Mouse (Mus musculus) forebrain, embryonic 13.5 days (tissue): ENCODE data around the gene Vezf1. TPM values are rescaled to one million over a fixed set of nuclear protein-coding genes. Genes with fewer than 3 reads are reported as not detected.

ENCODE experiments used
- ATAC-seq: fragments of 200-750 bp; cut with Nextera tagmentation; 2 replicates; pipeline ENCODE4 v1.8.0; 2017
- H3K27ac ChIP-seq: fragments of 300-500 bp; sonication (generic); 2 replicates; pipeline ENCODE4 v1.5.1; 2015; ENCODE audit warnings: inconsistent platforms, mild to moderate bottlenecking, moderate library complexity
- H3K27me3 ChIP-seq: fragments of 300-500 bp; sonication (generic); 2 replicates; pipeline ENCODE4 v1.6.1; 2015; ENCODE audit warnings: mild to moderate bottlenecking, inconsistent platforms
- H3K36me3 ChIP-seq: fragments of 300-500 bp; sonication (generic); 2 replicates; pipeline ENCODE4 v1.6.1; 2015; ENCODE audit warnings: mild to moderate bottlenecking, inconsistent platforms; ENCODE audit not compliant: poor library complexity, severe bottlenecking
- H3K4me1 ChIP-seq: fragments of 300-500 bp; sonication (generic); 2 replicates; pipeline ENCODE4 v1.6.1; 2015; ENCODE audit warnings: inconsistent platforms
- H3K4me2 ChIP-seq: fragments of 300-500 bp; sonication (generic); 2 replicates; pipeline ENCODE4 v1.6.1; 2015; ENCODE audit warnings: inconsistent platforms, mild to moderate bottlenecking, moderate library complexity
- H3K4me3 ChIP-seq: fragments of 300-500 bp; sonication (generic); 2 replicates; pipeline ENCODE4 v1.5.1; 2015; ENCODE audit warnings: mild to moderate bottlenecking, inconsistent platforms
- H3K9ac ChIP-seq: fragments of 300-500 bp; sonication (generic); 2 replicates; pipeline ENCODE4 v1.6.1; 2015; ENCODE audit warnings: mild to moderate bottlenecking, inconsistent platforms
- H3K9me3 ChIP-seq: fragments of 300-500 bp; sonication (generic); replicated peaks from 2 replicates; pipeline ENCODE4 v1.6.1; 2016; ENCODE audit warnings: inconsistent platforms
- WGBS: fragments of 180-500 bp; shearing (Covaris S2); methylation state at CpG from one replicate; pipeline ENCODE4 v1.1.7; 2015; 5-methylcytosine and 5-hydroxymethylcytosine counted together
- polyA plus RNA-seq: library from polyadenylated mRNA; unstranded; fragments of >200 nt; fragmentation: Nextera tagmentation; extraction: Ambion mirVana; gene quantifications from 2 replicates; pipeline ENCODE4 v1.2.1, GENCODE M21; 2015

Vezf1 gene
- polyA plus RNA-seq, 1 experiment from 2014 or later, result 65.6 TPM

- H3K27ac ChIP-seq, result no peak overlapping the region
- 73% methylated on average over 2 of the region's 2 CpGs for WGBS
- H3K36me3 ChIP-seq, result peaks cover 6% of the 10 kb centered on the region
- no peak for ATAC-seq
- peaks cover under 1% of the 10 kb centered on the region; the same call in 1 of the 2 replicates for H3K4me1 ChIP-seq
- no peaks in the 10 kb centered on the region for H3K27me3 ChIP-seq
- no peak overlapping the region for H3K4me2 ChIP-seq
- no peaks in the 10 kb centered on the region for H3K9me3 ChIP-seq
- H3K4me3 ChIP-seq, result no peak overlapping the region
- no peak overlapping the region for H3K9ac ChIP-seq
Measured at GRCm38 (mm10) chr11:88057788-88058187, 10.3 kb upstream of the Vezf1 start.

GRCm38 (mm10) chr11:88059141-88059540 is 8.9 kb upstream of the Vezf1 start:
- Histone ChIP-seq H3K4me1 (no peaks in the 10 kb centered on the region), H3K9ac (no peak overlapping the region), H3K36me3 (0 out of 2 replicates have a peak, but pooled peaks cover 3% of the 10 kb centered on the region), H3K27me3 (no peaks in the 10 kb centered on the region), H3K27ac (no peak overlapping the region), H3K9me3 (no peaks in the 10 kb centered on the region), H3K4me3 (no peak overlapping the region), H3K4me2 (no peak overlapping the region)
- peak; percentile 72 for ATAC-seq
- 35% methylated on average over 2 of the region's 2 CpGs for WGBS

- Histone ChIP-seq H3K4me3 (no peak overlapping the region), H3K9me3 (no peaks in the 10 kb centered on the region), H3K9ac (no peak overlapping the region), H3K4me1 (peaks cover under 1% of the 10 kb centered on the region; the same call in 1 of the 2 replicates), H3K4me2 (no peak overlapping the region), H3K36me3 (no peaks in the 10 kb centered on the region), H3K27me3 (no peaks in the 10 kb centered on the region), H3K27ac (no peak overlapping the region)
- ATAC-seq, result no peak
- WGBS, result 83% methylated on average over 2 of the region's 2 CpGs
Measured at GRCm38 (mm10) chr11:88061892-88062625, 6.0 kb upstream of the Vezf1 start.

- Histone ChIP-seq H3K27me3 (no peaks in the 10 kb centered on the region), H3K9ac (no peak overlapping the region), H3K27ac (no peak overlapping the region), H3K4me2 (no peak overlapping the region), H3K4me1 (peaks cover 20% of the 10 kb centered on the region), H3K4me3 (no peak overlapping the region), H3K36me3 (no peaks in the 10 kb centered on the region), H3K9me3 (no peaks in the 10 kb centered on the region)
- no peak for ATAC-seq
Measured at GRCm38 (mm10) chr11:88065732-88066131, 2.3 kb upstream of the Vezf1 start.

GRCm38 (mm10) chr11:88067191-88067585 is 891 bp upstream of the Vezf1 start:
- peaks cover 35% of the 10 kb centered on the region for H3K4me1 ChIP-seq
- no peak for ATAC-seq
- peak overlapping the region; percentile 86 for H3K4me2 ChIP-seq
- peak overlapping the region; percentile 99 for H3K4me3 ChIP-seq
- no peaks in the 10 kb centered on the region for H3K9me3 ChIP-seq
- 3% methylated on average over 8 of the region's 8 CpGs for WGBS
- peak overlapping the region; percentile 100 for H3K9ac ChIP-seq
- H3K36me3 ChIP-seq, result no peaks in the 10 kb centered on the region
- H3K27me3 ChIP-seq, result no peaks in the 10 kb centered on the region
- H3K27ac ChIP-seq, result peak overlapping the region; percentile 98

- Histone ChIP-seq H3K4me2 (peak overlapping the region; percentile 86), H3K4me1 (peaks cover 49% of the 10 kb centered on the region), H3K36me3 (peaks cover 9% of the 10 kb centered on the region), H3K27ac (peak overlapping the region; percentile 98), H3K9me3 (no peaks in the 10 kb centered on the region), H3K9ac (peak overlapping the region; percentile 100), H3K4me3 (peak overlapping the region; percentile 99), H3K27me3 (no peaks in the 10 kb centered on the region)
- peak; percentile 81 for ATAC-seq
- WGBS, result under 1% methylated on average over 77 of the region's 92 CpGs
Measured at GRCm38 (mm10) chr11:88068411-88069245, 549 bp downstream of the Vezf1 start.

- Histone ChIP-seq H3K27me3 (no peaks in the 10 kb centered on the region), H3K4me1 (peaks cover 53% of the 10 kb centered on the region), H3K9ac (peak overlapping the region; percentile 100), H3K27ac (peak overlapping the region; percentile 98), H3K4me2 (peak overlapping the region; percentile 86), H3K4me3 (peak overlapping the region; percentile 99), H3K9me3 (no peaks in the 10 kb centered on the region), H3K36me3 (peaks cover 15% of the 10 kb centered on the region)
- WGBS, result 0% methylated on average over 12 of the region's 12 CpGs
- no peak for ATAC-seq
Measured at GRCm38 (mm10) chr11:88069246-88069570, 1.1 kb downstream of the Vezf1 start.

GRCm38 (mm10) chr11:88070392-88070791 is 2.3 kb downstream of the Vezf1 start:
- no peak overlapping the region for H3K27ac ChIP-seq
- peaks cover 64% of the 10 kb centered on the region for H3K4me1 ChIP-seq
- ATAC-seq, result no peak
- H3K4me2 ChIP-seq, result peak overlapping the region; percentile 86
- H3K9me3 ChIP-seq, result no peaks in the 10 kb centered on the region
- H3K4me3 ChIP-seq, result peak overlapping the region; percentile 99
- H3K27me3 ChIP-seq, result no peaks in the 10 kb centered on the region
- H3K36me3 ChIP-seq, result peaks cover 24% of the 10 kb centered on the region
- 30% methylated on average over 4 of the region's 4 CpGs for WGBS
- H3K9ac ChIP-seq, result peak overlapping the region; percentile 100

- H3K27ac ChIP-seq, result no peak overlapping the region
- peaks cover 71% of the 10 kb centered on the region for H3K4me1 ChIP-seq
- H3K9me3 ChIP-seq, result no peaks in the 10 kb centered on the region
- H3K4me2 ChIP-seq, result peak overlapping the region; percentile 86
- no peaks in the 10 kb centered on the region for H3K27me3 ChIP-seq
- WGBS, result 32% methylated on average over 5 of the region's 5 CpGs
- H3K9ac ChIP-seq, result peak overlapping the region; percentile 100
- H3K4me3 ChIP-seq, result peak overlapping the region; percentile 99
- peaks cover 30% of the 10 kb centered on the region for H3K36me3 ChIP-seq
- ATAC-seq, result no peak
Measured at GRCm38 (mm10) chr11:88071113-88071512, 3.0 kb downstream of the Vezf1 start.

GRCm38 (mm10) chr11:88073343-88073875 is 5.3 kb downstream of the Vezf1 start:
- WGBS, result 87% methylated on average over 14 of the region's 14 CpGs
- no peak overlapping the region for H3K27ac ChIP-seq
- no peak for ATAC-seq

GRCm38 (mm10) chr11:88075701-88076100 is 7.6 kb downstream of the Vezf1 start:
- H3K4me3 ChIP-seq, result no peak overlapping the region
- no peak overlapping the region for H3K27ac ChIP-seq
- ATAC-seq, result no peak
- peaks cover 73% of the 10 kb centered on the region for H3K36me3 ChIP-seq
- H3K27me3 ChIP-seq, result no peaks in the 10 kb centered on the region
- H3K9me3 ChIP-seq, result no peaks in the 10 kb centered on the region
- H3K4me2 ChIP-seq, result no peak overlapping the region
- no peak overlapping the region for H3K9ac ChIP-seq
- 9% methylated on average over 1 of the region's 1 CpGs for WGBS
- H3K4me1 ChIP-seq, result peaks cover 52% of the 10 kb centered on the region

More at GRCm38 (mm10) chr11:88073343-88073875, 5.3 kb downstream of the Vezf1 start:
- H3K36me3 ChIP-seq, result peaks cover 51% of the 10 kb centered on the region
- H3K9ac ChIP-seq, result no peak overlapping the region
- peaks cover 67% of the 10 kb centered on the region for H3K4me1 ChIP-seq
- H3K4me2 ChIP-seq, result peak overlapping the region; percentile 14; the same call in 1 of the 2 replicates
- H3K9me3 ChIP-seq, result no peaks in the 10 kb centered on the region
- no peaks in the 10 kb centered on the region for H3K27me3 ChIP-seq
- H3K4me3 ChIP-seq, result no peak overlapping the region

- H3K27ac ChIP-seq, result no peak overlapping the region
- H3K36me3 ChIP-seq, result peaks cover 80% of the 10 kb centered on the region
- ATAC-seq, result no peak
- H3K9me3 ChIP-seq, result no peaks in the 10 kb centered on the region
- H3K9ac ChIP-seq, result no peak overlapping the region
- H3K4me1 ChIP-seq, result peaks cover 45% of the 10 kb centered on the region
- no peaks in the 10 kb centered on the region for H3K27me3 ChIP-seq
- H3K4me3 ChIP-seq, result no peak overlapping the region
- WGBS, result 79% methylated on average over 1 of the region's 1 CpGs
- no peak overlapping the region for H3K4me2 ChIP-seq
Measured at GRCm38 (mm10) chr11:88076394-88076793, 8.3 kb downstream of the Vezf1 start.
